Mouse (Mus musculus) stomach, embryonic 16.5 days (tissue): Measurements from ENCODE around the gene Snx21. TPM values are rescaled to one million over a fixed set of nuclear protein-coding genes. Genes with fewer than 3 reads are reported as not detected.

Source experiments
- ATAC-seq: fragments of 200-750 bp; cut with Nextera tagmentation; 2 replicates; pipeline ENCODE4 v1.8.0; 2017; ENCODE audit warnings: moderate number of reproducible peaks, moderate TSS enrichment; ENCODE audit not compliant: insufficient read depth, low FRiP score
- H3K27ac ChIP-seq: fragments of 300-500 bp; sonication (generic); 2 replicates; pipeline ENCODE4 v1.5.1; 2014; ENCODE audit warnings: low read length
- H3K27me3 ChIP-seq: fragments of 300-500 bp; sonication (generic); 2 replicates; pipeline ENCODE4 v1.6.1; 2014; ENCODE audit warnings: low read length, control low read depth, mixed read lengths; ENCODE audit not compliant: control insufficient read depth, insufficient read depth
- H3K36me3 ChIP-seq: fragments of 300-500 bp; sonication (generic); 2 replicates; pipeline ENCODE4 v1.6.1; 2014; ENCODE audit warnings: low read length; ENCODE audit not compliant: control insufficient read depth, insufficient read depth
- H3K4me1 ChIP-seq: fragments of 300-500 bp; sonication (generic); 2 replicates; pipeline ENCODE4 v1.6.1; 2014; ENCODE audit warnings: low read length, control low read depth, mixed read lengths; ENCODE audit not compliant: control insufficient read depth, insufficient read depth
- H3K4me2 ChIP-seq: fragments of 300-500 bp; sonication (generic); 2 replicates; pipeline ENCODE4 v1.6.1; 2014; ENCODE audit warnings: low read depth, low read length, mixed read lengths
- H3K4me3 ChIP-seq: fragments of 300-500 bp; sonication (generic); replicated peaks from 2 replicates; pipeline ENCODE4 v1.5.1; 2014; ENCODE audit warnings: mild to moderate bottlenecking, low read length
- H3K9ac ChIP-seq: fragments of 300-500 bp; sonication (generic); 2 replicates; pipeline ENCODE4 v1.6.1; 2014; ENCODE audit warnings: low read length
- H3K9me3 ChIP-seq: fragments of 300-500 bp; sonication (generic); replicated peaks from 2 replicates; pipeline ENCODE4 v1.6.1; 2016; ENCODE audit warnings: low read length, control low read depth; ENCODE audit not compliant: control insufficient read depth
- WGBS: fragments of 180-500 bp; shearing (Covaris S2); extraction: QIAGEN DNeasy Blood & Tissue Kit; methylation state at CpG from one replicate; pipeline ENCODE4 v1.1.7; 2014; 5-methylcytosine and 5-hydroxymethylcytosine counted together
- polyA plus RNA-seq: library from polyadenylated mRNA; unstranded; fragments of >200 nt; fragmentation: Nextera tagmentation; extraction: Ambion mirVana; gene quantifications from 2 replicates; pipeline ENCODE4 v1.2.1, GENCODE M21; 2015

Snx21 gene
- 26.3 and 26.5 TPM in 2 replicates for polyA plus RNA-seq

- ATAC-seq: peak; percentile 96
- Histone ChIP-seq H3K9me3 (no peaks in the 10 kb centered on the region), H3K27me3 (no peaks in the 10 kb centered on the region), H3K4me3 (peak within 1 kb of the TSS; percentile 74), H3K4me1 (peaks cover 19% of the 10 kb centered on the region), H3K9ac (peak within 1 kb of the TSS; percentile 90), H3K36me3 (no peaks in the 10 kb centered on the region), H3K27ac (peak within 1 kb of the TSS; percentile 96), H3K4me2 (peak within 1 kb of the TSS; percentile 89)
- WGBS: under 1% methylated on average over 80 of the region's 89 CpGs
Measured at GRCm38 (mm10) chr2:164785481-164786387, at the start of gene Snx21. TSS of gene Snx21 (plus strand) at chr2:164785823.

- Histone ChIP-seq H3K27me3 (no peaks in the 10 kb centered on the region), H3K9me3 (no peaks in the 10 kb centered on the region), H3K4me1 (no peaks in the 10 kb centered on the region), H3K4me2 (no peak overlapping the region), H3K36me3 (no peaks in the 10 kb centered on the region), H3K9ac (no peak overlapping the region), H3K27ac (peak overlapping the region; percentile 63), H3K4me3 (no peak overlapping the region)
- ATAC-seq: peak; percentile 85
- WGBS: 54% methylated on average over 3 of the region's 3 CpGs
Measured at GRCm38 (mm10) chr2:164737377-164738090, 48.1 kb upstream of the Snx21 start.

GRCm38 (mm10) chr2:164739876-164740275, 45.7 kb upstream of the Snx21 start:
- WGBS: 59% methylated on average over 7 of the region's 7 CpGs
- peaks cover under 1% of the 10 kb centered on the region; the same call in 1 of the 2 replicates for H3K4me1 ChIP-seq
- no peak for ATAC-seq

GRCm38 (mm10) chr2:164744987-164745386, 40.6 kb upstream of the Snx21 start:
- 0 out of 2 replicates have a peak, but pooled peaks cover 2% of the 10 kb centered on the region for H3K36me3 ChIP-seq
- H3K9me3 ChIP-seq: no peaks in the 10 kb centered on the region
- no peak for ATAC-seq
- H3K4me3 ChIP-seq: peak overlapping the region; percentile 75
- peaks cover 17% of the 10 kb centered on the region for H3K4me1 ChIP-seq
- WGBS: 70% methylated on average over 13 of the region's 13 CpGs
- no peaks in the 10 kb centered on the region for H3K27me3 ChIP-seq
- H3K27ac ChIP-seq: no peak overlapping the region
- H3K4me2 ChIP-seq: peak overlapping the region; percentile 86
- peak overlapping the region; percentile 98; the same call in 1 of the 2 replicates for H3K9ac ChIP-seq

More at GRCm38 (mm10) chr2:164739876-164740275, 45.7 kb upstream of the Snx21 start:
- Histone ChIP-seq H3K4me2 (no peak overlapping the region), H3K9ac (no peak overlapping the region), H3K9me3 (no peaks in the 10 kb centered on the region), H3K27me3 (no peaks in the 10 kb centered on the region), H3K36me3 (no peaks in the 10 kb centered on the region), H3K4me3 (no peak overlapping the region), H3K27ac (no peak overlapping the region)

- WGBS: under 1% methylated on average over 70 of the region's 70 CpGs
- Histone ChIP-seq H3K9me3 (no peaks in the 10 kb centered on the region), H3K4me3 (peak within 1 kb of the TSS; percentile 75), H3K36me3 (0 out of 2 replicates have a peak, but pooled peaks cover 8% of the 10 kb centered on the region), H3K4me2 (peak within 1 kb of the TSS; percentile 86), H3K9ac (peak within 1 kb of the TSS; percentile 98), H3K27ac (peak within 1 kb of the TSS; percentile 48), H3K4me1 (peaks cover 17% of the 10 kb centered on the region), H3K27me3 (no peaks in the 10 kb centered on the region)
- ATAC-seq: peak; percentile 92
Measured at GRCm38 (mm10) chr2:164745843-164746479, 39.7 kb upstream of the Snx21 start, which contains the start of the genes Wfdc3 and Dnttip1. TSS of gene Wfdc3 (minus strand) at chr2:164745931. TSS of gene Dnttip1 (plus strand) at chr2:164745983.

- Histone ChIP-seq H3K27ac (peak overlapping the region; percentile 48), H3K27me3 (no peaks in the 10 kb centered on the region), H3K9ac (peak overlapping the region; percentile 98), H3K4me2 (peak overlapping the region; percentile 86), H3K36me3 (0 out of 2 replicates have a peak, but pooled peaks cover 8% of the 10 kb centered on the region), H3K9me3 (no peaks in the 10 kb centered on the region), H3K4me3 (peak overlapping the region; percentile 75), H3K4me1 (peaks cover 17% of the 10 kb centered on the region)
- WGBS: 42% methylated on average over 8 of the region's 8 CpGs
- ATAC-seq: no peak
Measured at GRCm38 (mm10) chr2:164746693-164747092, 38.9 kb upstream of the Snx21 start.

GRCm38 (mm10) chr2:164748191-164748590, 37.4 kb upstream of the Snx21 start:
- ATAC-seq: no peak

GRCm38 (mm10) chr2:164748991-164749390, 36.6 kb upstream of the Snx21 start:
- peaks cover 17% of the 10 kb centered on the region for H3K4me1 ChIP-seq
- whole genome bisulfite sequencing: 86% methylated on average over 6 of the region's 6 CpGs
- peaks cover 17% of the 10 kb centered on the region; the same call in 1 of the 2 replicates for H3K36me3 ChIP-seq
- H3K9ac ChIP-seq: no peak overlapping the region
- H3K9me3 ChIP-seq: no peaks in the 10 kb centered on the region
- H3K27ac ChIP-seq: no peak overlapping the region
- H3K27me3 ChIP-seq: no peaks in the 10 kb centered on the region
- no peak for ATAC-seq
- H3K4me3 ChIP-seq: no peak overlapping the region
- no peak overlapping the region for H3K4me2 ChIP-seq

More at GRCm38 (mm10) chr2:164748191-164748590, 37.4 kb upstream of the Snx21 start:
- Histone ChIP-seq H3K4me3 (no peak overlapping the region), H3K4me1 (peaks cover 17% of the 10 kb centered on the region), H3K27ac (no peak overlapping the region), H3K9me3 (no peaks in the 10 kb centered on the region), H3K27me3 (no peaks in the 10 kb centered on the region), H3K4me2 (no peak overlapping the region), H3K36me3 (peaks cover 14% of the 10 kb centered on the region; the same call in 1 of the 2 replicates), H3K9ac (no peak overlapping the region)
- 82% methylated on average over 4 of the region's 4 CpGs for WGBS
